Mouse (Mus musculus) embryonic fibroblast, embryonic 13.5 days (primary cell): ENCODE data around the gene Plac8.

Experiments used
- CTCF ChIP-seq: IDR thresholded peaks from 2 replicates; pipeline ENCODE4 v1.5.1; 2011; ENCODE audit warnings: mild to moderate bottlenecking, control low read depth, low read length, moderate library complexity, borderline replicate concordance; ENCODE audit not compliant: insufficient read depth
- POLR2A ChIP-seq: IDR thresholded peaks from 2 replicates; pipeline ENCODE4 v1.6.1; 2011; ENCODE audit warnings: low read depth, mild to moderate bottlenecking, control low read depth, low read length, moderate library complexity

- TF ChIP-seq POLR2A: no peak
- TF ChIP-seq CTCF: no peak
Observed at GRCm38 (mm10) chr5:100559357-100559756, 12.7 kb downstream of the Plac8 start.
